Mouse (Mus musculus) brain, embryonic 14.5 days (tissue): ENCODE results near the gene Xirp2.

Experiments used
- CTCF ChIP-seq: fragments of 200-500 bp; IDR thresholded peaks from 2 replicates; pipeline ENCODE4 v1.5.1; 2012; ENCODE audit warnings: inconsistent platforms, mild to moderate bottlenecking, moderate library complexity, borderline replicate concordance; ENCODE audit not compliant: insufficient read depth, insufficient read length; ENCODE audit errors: extremely low read depth
- POLR2A ChIP-seq: fragments of 200-500 bp; IDR thresholded peaks from 2 replicates; pipeline ENCODE4 v1.6.1; 2012; ENCODE audit warnings: mild to moderate bottlenecking, inconsistent platforms, borderline replicate concordance; ENCODE audit not compliant: poor library complexity, insufficient read depth, insufficient read length, severe bottlenecking; ENCODE audit errors: extremely low read depth

GRCm38 (mm10) chr2:67460857-67461256 lies 15.1 kb downstream of the Xirp2 start:
- no peak for TF ChIP-seq CTCF
- TF ChIP-seq POLR2A = no peak
